Mouse (Mus musculus) megakaryocyte, embryonic 14.5 days (primary cell): Measurements from ENCODE around the gene H2al1m.
"Not testable (repeated sequence)": the region's sequence is repeated elsewhere in the genome, so short reads cannot be mapped to it uniquely, and the experiment has no call there.

Experiments used
- FLI1 ChIP-seq: IDR thresholded peaks from 2 replicates; pipeline ENCODE4 v1.6.1; 2012; ENCODE audit warnings: low read length, inconsistent platforms, mixed read lengths
- GATA1 ChIP-seq: IDR thresholded peaks from 3 replicates; pipeline ENCODE4 v1.6.1; 2012; ENCODE audit warnings: mixed read lengths, low read length, inconsistent platforms, borderline replicate concordance

GRCm38 (mm10) chrX:9283464-9283863, at the start of gene H2al1m:
- TF ChIP-seq GATA1, FLI1: not testable (repeated sequence)
